Mouse (Mus musculus): ENCODE measurements around the gene Kcnk3. TPM values are rescaled to one million over a fixed set of nuclear protein-coding genes. Genes with fewer than 3 reads are reported as not detected.

The Kcnk3 gene
- total RNA-seq, 2 experiments from 2014 or later, result 9.7 to 11.3 TPM

DNA sequence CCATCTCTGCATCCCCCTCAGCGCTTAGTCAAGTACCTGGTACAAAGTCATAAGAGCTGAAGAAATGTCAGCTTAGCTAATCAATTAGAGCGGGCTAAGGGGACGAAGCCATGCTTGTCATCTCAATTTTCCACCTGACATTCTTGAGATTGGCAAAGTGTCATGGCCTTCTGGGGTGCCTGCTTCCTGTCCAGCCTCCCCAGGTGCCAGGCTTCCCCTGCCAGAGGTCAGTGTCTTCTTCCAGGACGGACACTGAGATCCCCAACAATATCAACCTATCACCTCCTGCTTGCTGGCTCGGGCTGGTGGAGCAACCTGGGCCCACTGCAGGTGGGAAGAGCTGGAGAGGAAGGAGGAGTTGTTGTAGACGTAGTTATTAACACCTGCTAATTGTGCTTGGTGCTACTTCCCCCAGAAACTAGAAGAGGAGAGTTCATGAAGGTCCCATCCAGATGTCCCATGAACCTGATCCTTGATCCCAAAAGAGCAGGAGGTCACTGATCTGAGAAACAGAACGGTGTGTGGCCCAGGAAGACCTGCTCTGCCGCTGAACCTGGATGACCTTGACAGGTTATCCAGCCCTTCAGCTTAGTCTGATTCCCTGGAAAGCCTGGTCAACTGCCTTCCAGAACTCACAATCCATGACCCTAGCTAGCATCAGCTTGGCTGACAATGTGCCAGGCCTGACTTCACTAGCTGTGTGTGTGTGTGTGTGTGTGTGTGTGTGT lies 22.1 kb downstream of the Kcnk3 start:
- no peak for TF ChIP-seq CTCF (conservative IDR thresholded peaks at IDR 0.05)
- no peak overlapping the region for H3K4me3 ChIP-seq
- no peak overlapping the region for H3K27ac ChIP-seq
- DNase-seq (ENCODE audit: low spot score in 2 of 2), result no peak

- TF ChIP-seq CTCF (conservative IDR thresholded peaks at IDR 0.05), result no peak
Measured at GRCm38 (mm10) chr5:30611091-30611490, 23.1 kb downstream of the Kcnk3 start.

GRCm38 (mm10) chr5:30611689-30612088 lies 23.7 kb downstream of the Kcnk3 start:
- no peak overlapping the region for H3K4me3 ChIP-seq
- no peak overlapping the region for H3K27ac ChIP-seq
- TF ChIP-seq CTCF (conservative IDR thresholded peaks at IDR 0.05), result no peak
- DNase-seq (ENCODE audit: low spot score in 2 of 2), result no peak

More at GRCm38 (mm10) chr5:30611091-30611490, 23.1 kb downstream of the Kcnk3 start:
- Histone ChIP-seq H3K4me3 (no peak overlapping the region), H3K27ac (no peak overlapping the region)
- no peak for DNase-seq (ENCODE audit: low spot score in 2 of 2)

GRCm38 (mm10) chr5:30612575-30612974 lies 24.6 kb downstream of the Kcnk3 start:
- no peak for TF ChIP-seq CTCF (conservative IDR thresholded peaks at IDR 0.05)
- DNase-seq (ENCODE audit: low spot score in 2 of 2), result no peak
- Histone ChIP-seq H3K4me3 (no peak overlapping the region), H3K27ac (no peak overlapping the region)

DNA sequence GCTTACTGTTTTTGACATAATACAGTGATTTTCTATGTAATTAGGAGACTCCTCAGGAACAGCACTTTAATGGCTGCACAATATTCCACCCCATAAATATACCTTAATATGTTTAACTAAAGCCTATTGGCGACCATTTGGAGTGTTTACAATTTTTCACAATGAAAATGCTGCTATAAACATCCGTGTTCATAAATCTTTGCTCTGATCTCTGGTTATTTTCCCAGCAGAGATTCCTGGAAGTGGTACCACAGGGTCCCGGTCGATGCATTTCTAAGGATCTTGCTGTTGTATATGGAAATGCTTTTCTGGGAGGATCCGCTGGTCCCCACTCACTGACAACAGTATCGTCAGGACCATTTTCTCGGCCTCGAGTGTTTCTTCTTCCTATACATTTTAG lies 25.3 kb downstream of the Kcnk3 start:
- Histone ChIP-seq H3K27ac (no peak overlapping the region), H3K4me3 (no peak overlapping the region)
- TF ChIP-seq CTCF (conservative IDR thresholded peaks at IDR 0.05), result no peak
- no peak for DNase-seq (ENCODE audit: low spot score in 2 of 2)

GRCm38 (mm10) chr5:30614221-30614620 lies 26.3 kb downstream of the Kcnk3 start:
- no peak for DNase-seq (ENCODE audit: low spot score in 2 of 2)
- H3K27ac ChIP-seq, result no peak overlapping the region
- no peak overlapping the region for H3K4me3 ChIP-seq
- TF ChIP-seq CTCF (conservative IDR thresholded peaks at IDR 0.05), result no peak

GRCm38 (mm10) chr5:30615416-30615815 lies 27.4 kb downstream of the Kcnk3 start:
- no peak overlapping the region for H3K4me3 ChIP-seq
- no peak overlapping the region for H3K27ac ChIP-seq
- no peak for DNase-seq (ENCODE audit: low spot score in 2 of 2)
- TF ChIP-seq CTCF (conservative IDR thresholded peaks at IDR 0.05), result no peak

- no peak overlapping the region for H3K4me3 ChIP-seq
- no peak for TF ChIP-seq CTCF (conservative IDR thresholded peaks at IDR 0.05)
- DNase-seq (ENCODE audit: low spot score in 2 of 2), result no peak
- no peak overlapping the region for H3K27ac ChIP-seq
Measured at GRCm38 (mm10) chr5:30615819-30616218, 27.8 kb downstream of the Kcnk3 start.

DNA sequence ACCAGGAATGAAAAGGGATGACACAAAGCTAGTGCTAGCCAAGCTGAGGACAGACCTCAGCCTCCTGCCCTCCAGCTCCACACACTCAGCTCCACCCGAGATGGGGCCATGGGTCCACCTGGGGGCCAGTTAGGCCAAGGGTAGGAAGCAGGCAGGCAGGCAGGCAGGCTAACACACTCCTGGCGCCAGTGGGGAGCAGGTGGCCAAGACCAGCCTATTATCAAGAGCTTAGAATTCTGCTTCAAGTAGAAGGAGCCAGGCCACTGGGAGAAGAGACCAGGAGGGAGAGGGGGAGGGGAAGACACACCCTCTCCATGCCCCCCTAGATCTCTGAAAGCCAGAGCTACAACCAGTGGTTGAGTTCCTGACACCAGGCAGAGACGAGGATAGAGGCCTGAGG lies 28.7 kb downstream of the Kcnk3 start:
- no peak overlapping the region for H3K4me3 ChIP-seq
- no peak overlapping the region for H3K27ac ChIP-seq
- no peak for TF ChIP-seq CTCF (conservative IDR thresholded peaks at IDR 0.05)
- no peak for DNase-seq (ENCODE audit: low spot score in 2 of 2)

DNA sequence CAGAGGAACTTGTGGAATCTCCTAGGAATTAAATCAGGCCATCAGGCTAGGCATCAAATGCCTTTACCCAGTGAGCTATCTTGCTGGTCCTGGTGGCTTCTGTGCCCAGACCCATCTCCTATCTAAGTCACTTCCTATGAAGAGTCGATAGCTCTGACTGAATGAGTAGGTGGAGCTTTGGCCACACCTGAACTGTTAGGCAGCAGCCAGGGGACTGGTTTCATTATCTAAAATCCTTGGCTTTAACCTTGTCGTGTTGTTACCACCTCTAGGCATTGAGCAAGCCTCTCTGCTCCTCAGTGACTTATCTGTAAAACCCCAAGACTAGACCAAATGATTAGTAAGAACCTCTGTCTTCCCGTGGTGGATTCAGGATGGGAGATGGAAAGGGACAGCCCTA lies 29.4 kb downstream of the Kcnk3 start:
- no peak for DNase-seq (ENCODE audit: low spot score in 2 of 2)
- no peak overlapping the region for H3K4me3 ChIP-seq
- no peak overlapping the region for H3K27ac ChIP-seq
- TF ChIP-seq CTCF (conservative IDR thresholded peaks at IDR 0.05), result no peak

DNA sequence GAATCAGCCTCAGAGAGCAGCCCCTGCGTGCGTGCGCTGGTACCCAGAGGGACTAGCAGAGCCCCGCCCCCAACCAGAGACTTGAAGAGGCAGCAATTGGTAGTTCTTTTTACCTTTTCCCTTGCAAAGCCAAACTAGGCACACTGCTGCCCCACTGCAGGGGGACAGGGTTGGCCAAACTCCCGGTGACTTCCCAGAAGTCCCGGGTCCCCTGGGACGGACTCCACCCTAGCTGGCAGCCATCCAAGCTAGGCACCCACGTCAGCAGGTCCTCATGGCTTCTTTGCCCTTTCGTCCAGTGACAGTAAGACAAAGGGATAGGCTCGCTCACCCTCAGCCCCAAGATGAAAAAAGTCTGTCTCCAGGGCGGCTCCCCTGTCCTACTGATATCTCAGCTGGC lies 29.9 kb downstream of the Kcnk3 start:
- Histone ChIP-seq H3K27ac (no peak overlapping the region), H3K4me3 (no peak overlapping the region)
- no peak for TF ChIP-seq CTCF (conservative IDR thresholded peaks at IDR 0.05)
- no peak for DNase-seq (ENCODE audit: low spot score in 2 of 2)

DNA sequence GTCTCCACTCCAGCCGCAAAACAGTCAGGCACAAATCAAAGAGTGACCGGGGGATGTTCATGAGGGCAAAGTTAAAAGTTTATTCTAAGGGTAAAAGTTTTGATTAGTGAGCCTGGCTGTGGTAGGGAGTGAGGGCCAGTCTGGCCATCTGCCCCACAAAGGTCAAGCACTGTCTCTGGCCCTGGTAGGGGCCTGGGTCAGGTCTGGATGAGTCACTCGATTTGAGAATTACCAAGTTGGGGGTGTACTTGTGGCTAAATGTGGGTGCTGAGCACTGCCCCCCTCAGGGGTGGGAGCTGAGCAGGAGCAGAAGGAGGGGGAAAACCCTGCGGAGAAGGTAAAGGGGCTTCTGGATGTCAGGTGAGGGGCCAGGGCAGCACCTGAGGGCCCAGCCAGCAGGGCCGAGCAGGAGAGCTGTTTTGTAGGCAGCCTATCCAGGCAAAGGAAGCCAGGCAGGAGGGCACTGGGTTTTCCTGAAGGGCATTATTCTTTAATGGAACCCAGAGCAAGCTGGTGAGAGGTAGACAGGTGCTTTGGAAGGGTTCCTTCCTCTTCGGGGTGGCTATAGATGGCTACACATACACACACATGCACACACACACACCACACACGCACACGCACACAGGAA lies 30.5 kb downstream of the Kcnk3 start:
- no peak for DNase-seq (ENCODE audit: low spot score in 2 of 2)

DNA sequence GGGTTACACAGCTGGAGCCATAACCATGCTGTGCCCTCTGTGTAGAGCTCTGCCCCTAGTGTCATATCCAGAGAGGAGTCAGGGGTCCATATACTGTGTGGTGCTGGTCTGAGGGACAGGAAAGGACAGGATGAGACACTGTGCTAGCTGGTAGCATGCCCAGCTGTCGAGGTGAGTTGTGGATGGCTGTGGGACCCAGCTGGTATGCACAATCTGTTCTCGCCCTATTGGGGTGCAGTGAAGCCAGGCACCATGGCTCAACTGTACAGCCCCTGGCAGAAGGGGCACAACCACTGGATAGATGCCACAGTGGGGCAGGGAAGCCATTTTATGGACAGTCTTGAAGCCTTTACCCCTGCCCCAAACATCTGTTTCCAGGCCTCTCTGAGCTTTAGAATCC lies 31.2 kb downstream of the Kcnk3 start:
- no peak for DNase-seq (ENCODE audit: low spot score in 2 of 2)
- no peak for TF ChIP-seq CTCF (conservative IDR thresholded peaks at IDR 0.05)
- no peak overlapping the region for H3K27ac ChIP-seq
- no peak overlapping the region for H3K4me3 ChIP-seq

More for the DNA sequence above, 30.5 kb downstream of the Kcnk3 start:
- no peak overlapping the region for H3K4me3 ChIP-seq
- H3K27ac ChIP-seq, result no peak overlapping the region
- no peak for TF ChIP-seq CTCF (conservative IDR thresholded peaks at IDR 0.05)

DNA sequence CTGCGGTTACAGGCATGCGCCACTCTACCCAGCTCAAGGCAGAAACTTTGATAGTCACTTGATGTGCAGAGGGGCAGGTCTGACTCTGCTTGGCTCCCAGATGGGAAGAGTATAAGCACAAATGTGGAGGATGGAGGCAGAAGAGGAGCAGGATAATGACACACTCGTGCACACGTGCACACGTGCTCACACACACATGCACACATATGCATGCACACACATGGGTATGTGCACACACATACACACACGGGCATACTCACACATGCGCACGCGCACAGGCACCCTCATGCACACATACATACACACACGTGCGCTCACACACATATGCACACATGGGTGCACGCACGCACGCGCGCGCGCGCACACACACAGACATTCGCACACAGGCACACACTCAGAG lies 32.6 kb downstream of the Kcnk3 start:
- Histone ChIP-seq H3K4me3 (no peak overlapping the region), H3K27ac (no peak overlapping the region)
- no peak for DNase-seq (ENCODE audit: low spot score in 2 of 2)
- TF ChIP-seq CTCF (conservative IDR thresholded peaks at IDR 0.05), result no peak

Data from layer of hippocampus, adult 2 months (tissue).